Mouse (Mus musculus) lung, adult 2 months (tissue): Measurements from ENCODE around the gene Kif19a.

ENCODE experiments used
- CTCF ChIP-seq: fragments of 200-500 bp; IDR thresholded peaks from 2 replicates; pipeline ENCODE4 v1.5.1; 2011; ENCODE audit warnings: mild to moderate bottlenecking, low read length, control low read depth; ENCODE audit not compliant: insufficient read depth
- POLR2A ChIP-seq: fragments of 200-500 bp; IDR thresholded peaks from 2 replicates; pipeline ENCODE4 v1.6.1; 2011; ENCODE audit warnings: low read depth, mild to moderate bottlenecking, control low read depth, low read length, borderline replicate concordance; ENCODE audit errors: extremely low read depth

DNA sequence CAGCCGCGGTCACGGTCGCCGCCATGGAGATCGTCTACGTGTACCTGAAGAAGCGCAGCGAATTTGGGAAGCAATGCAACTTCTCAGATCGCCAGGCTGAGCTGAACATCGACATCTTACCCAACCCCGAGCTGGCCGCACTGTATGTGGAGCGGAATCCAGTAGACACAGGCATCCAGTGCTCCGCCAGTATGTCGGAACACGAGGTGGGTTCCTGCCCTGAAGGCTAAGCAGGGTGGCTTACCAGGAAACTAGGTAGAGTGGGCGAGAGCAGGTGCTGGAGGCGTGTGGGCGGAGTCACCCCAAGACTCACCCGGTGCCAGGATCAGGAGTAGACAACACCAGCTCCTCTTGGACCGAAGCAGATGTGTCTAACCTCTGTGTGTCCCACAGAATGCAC is 32.3 kb upstream of the Kif19a start:
- TF ChIP-seq CTCF: no peak
- no peak for TF ChIP-seq POLR2A
